Mouse (Mus musculus) central nervous system, embryonic 18 days (tissue): ENCODE measurements around the gene E330034G19Rik. TPM values are rescaled to one million over a fixed set of nuclear protein-coding genes. Genes with fewer than 3 reads are reported as not detected.

Source experiments
- polyA plus RNA-seq: library from polyadenylated mRNA; depleted of rRNA; stranded (reverse); fragments of >200 nt; gene quantifications from 2 replicates; pipeline ENCODE4 v1.2.3, GENCODE M21; 2012; rRNA removed

Gene E330034G19Rik
- polyA plus RNA-seq = 0.04 and 0.05 TPM in 2 replicates

GRCm38 (mm10) chr14:24292914-24293313 lies at the start of gene E330034G19Rik:
Gene E330034G19Rik, plus strand, starts transcription at chr14:24293214.

GRCm38 (mm10) chr14:24245177-24246081 lies 47.6 kb upstream of the E330034G19Rik start, which contains the start of gene Dlg5:
Gene Dlg5, minus strand, starts transcription at chr14:24245920.

Other genes starting within 250 kb of the E330034G19Rik start
- 61.5 and 63.3 TPM in 2 replicates for gene Dlg5, start 47.3 kb upstream of the E330034G19Rik start, polyA plus RNA-seq
- gene Polr3a, start 193.8 kb downstream of the E330034G19Rik start, polyA plus RNA-seq = 14.1 and 15.1 TPM in 2 replicates
- gene Rps24, start 193.9 kb downstream of the E330034G19Rik start, polyA plus RNA-seq = 2,526 and 2,845 TPM in 2 replicates